Mouse (Mus musculus) heart, postnatal 14 days (tissue): ENCODE measurements around the gene 1110017D15Rik. TPM values are rescaled to one million over a fixed set of nuclear protein-coding genes. Genes with fewer than 3 reads are reported as not detected.

Source experiments
- DNase-seq, 2 experiments: peaks; one replicate each; pipeline ENCODE4 v3.0.0; 2021 to 2022
- intact Hi-C: fragments of 180-260 bp; cut with DNase I; formaldehyde crosslinking; loops from one replicate; pipeline ENCODE4 v1.15.1; 2025
- long read RNA-seq, 2 experiments: library from polyadenylated mRNA; stranded (forward); transcript quantifications; one replicate each; pipeline ENCODE4 v2.0.0; 2021
- total RNA-seq, 2 experiments: library from RNA; stranded (reverse); gene quantifications; 2 replicates each; pipeline ENCODE4 v1.2.3; 2021

Gene 1110017D15Rik
- under 1 TPM in 1 of 2 experiments, not detected in 1; 0.69 TPM for total RNA-seq
- long read RNA-seq, experiment 1 = 0 reads
- long read RNA-seq, experiment 2 = 0 reads

GRCm38 (mm10) chr4:41517233-41517632, at the start of gene 1110017D15Rik:
TSS of gene 1110017D15Rik (minus strand) at chr4:41517333.
- intact Hi-C loops = no loop called here
- no peak for DNase-seq

GRCm38 (mm10) chr4:41566123-41566522, 49.0 kb upstream of the 1110017D15Rik start:
- DNase-seq = no peak
- intact Hi-C loops = no loop called here

GRCm38 (mm10) chr4:41563297-41563696, 46.2 kb upstream of the 1110017D15Rik start:
- DNase-seq = no peak
- intact Hi-C loops = no loop called here

- intact Hi-C loops = no loop called here
- DNase-seq = no peak
Measured at GRCm38 (mm10) chr4:41557092-41557491, 40.0 kb upstream of the 1110017D15Rik start.

- DNase-seq = no peak
- intact Hi-C loops = no loop called here
Measured at GRCm38 (mm10) chr4:41556311-41556953, 39.3 kb upstream of the 1110017D15Rik start.

GRCm38 (mm10) chr4:41554994-41555663, 38.0 kb upstream of the 1110017D15Rik start:
- DNase-seq = peak; percentile 73 to 74
- intact Hi-C loops = loop anchor here (1.0 to 5.0 kb wide), 3 partner anchors 13 to 152 kb away; partner anchors contain the start of gene Nudt2

- DNase-seq = no peak
- intact Hi-C loops = loop anchor here (5.0 kb wide), 1 partner anchor 86 kb away; the partner anchor contains the start of gene Nudt2
Measured at GRCm38 (mm10) chr4:41553116-41553515, 36.0 kb upstream of the 1110017D15Rik start.

GRCm38 (mm10) chr4:41552529-41552928, 35.4 kb upstream of the 1110017D15Rik start:
- intact Hi-C loops = loop anchor here (1.0 to 5.0 kb wide), 3 partner anchors 62 to 99 kb away; partner anchors contain the start of gene Nudt2
- peak; percentile 74 to 82 for DNase-seq

- DNase-seq = no peak
- intact Hi-C loops = no loop called here
Measured at GRCm38 (mm10) chr4:41547086-41547485, 30.0 kb upstream of the 1110017D15Rik start.

GRCm38 (mm10) chr4:41545985-41546384, 28.9 kb upstream of the 1110017D15Rik start:
- intact Hi-C loops = no loop called here
- peak; percentile 45 to 57 for DNase-seq

GRCm38 (mm10) chr4:41542136-41542535, 25.0 kb upstream of the 1110017D15Rik start:
- no peak for DNase-seq
- intact Hi-C loops = no loop called here

- no peak for DNase-seq
- intact Hi-C loops = no loop called here
Measured at GRCm38 (mm10) chr4:41534866-41535265, 17.7 kb upstream of the 1110017D15Rik start.

- intact Hi-C loops = no loop called here
- peak in 1 of 2 experiments; percentile 42 for DNase-seq
Measured at GRCm38 (mm10) chr4:41532420-41532819, 15.3 kb upstream of the 1110017D15Rik start.

GRCm38 (mm10) chr4:41527996-41528395, 10.9 kb upstream of the 1110017D15Rik start:
- no peak for DNase-seq
- intact Hi-C loops = no loop called here

- intact Hi-C loops = no loop called here
- DNase-seq = no peak
Measured at GRCm38 (mm10) chr4:41527076-41527475, 9.9 kb upstream of the 1110017D15Rik start.

GRCm38 (mm10) chr4:41526553-41526952, 9.4 kb upstream of the 1110017D15Rik start:
- no peak for DNase-seq
- intact Hi-C loops = no loop called here

GRCm38 (mm10) chr4:41524829-41525228, 7.7 kb upstream of the 1110017D15Rik start:
- intact Hi-C loops = no loop called here
- no peak for DNase-seq

- DNase-seq = no peak
- intact Hi-C loops = loop anchor here (2.0 kb wide), 1 partner anchor 91 kb away; no protein-coding TSS in a partner anchor
Measured at GRCm38 (mm10) chr4:41523839-41524238, 6.7 kb upstream of the 1110017D15Rik start.

GRCm38 (mm10) chr4:41522788-41523187, 5.7 kb upstream of the 1110017D15Rik start:
- intact Hi-C loops = loop anchor here (2.0 kb wide), 1 partner anchor 92 kb away; no protein-coding TSS in a partner anchor
- DNase-seq = peak in 1 of 2 experiments; percentile 55

- intact Hi-C loops = loop anchor here (2.0 kb wide), 1 partner anchor 93 kb away; no protein-coding TSS in a partner anchor
- no peak for DNase-seq
Measured at GRCm38 (mm10) chr4:41522136-41522535, 5.0 kb upstream of the 1110017D15Rik start.

- DNase-seq = no peak
- intact Hi-C loops = no loop called here
Measured at GRCm38 (mm10) chr4:41520641-41521040, 3.5 kb upstream of the 1110017D15Rik start.
